Mouse (Mus musculus) limb, embryonic 11.5 days (tissue): Measurements from ENCODE around the gene Ckap2l. TPM values are rescaled to one million over a fixed set of nuclear protein-coding genes. Genes with fewer than 3 reads are reported as not detected.

Source experiments
- ATAC-seq: fragments of 200-750 bp; cut with Nextera tagmentation; 2 replicates; pipeline ENCODE4 v1.8.0; 2017; ENCODE audit warnings: low read depth; ENCODE audit not compliant: insufficient number of reproducible peaks, low FRiP score, low TSS enrichment
- DNase-seq: peaks from one replicate; pipeline ENCODE4 v3.0.0-alpha.2; 2015; ENCODE audit warnings: low spot score
- H3K27ac ChIP-seq: fragments of 300-500 bp; sonication (generic); replicated peaks from 2 replicates; pipeline ENCODE4 v1.5.1; 2014; ENCODE audit warnings: low read depth, mild to moderate bottlenecking, low read length
- H3K27me3 ChIP-seq: fragments of 300-500 bp; sonication (generic); 2 replicates; pipeline ENCODE4 v1.6.1; 2014; ENCODE audit warnings: mild to moderate bottlenecking, low read length, mixed read lengths; ENCODE audit not compliant: control insufficient read depth, insufficient read depth
- H3K36me3 ChIP-seq: fragments of 300-500 bp; sonication (generic); 2 replicates; pipeline ENCODE4 v1.6.1; 2014; ENCODE audit warnings: mild to moderate bottlenecking, low read length, moderate library complexity, mixed read lengths; ENCODE audit not compliant: control insufficient read depth, insufficient read depth
- H3K4me1 ChIP-seq: fragments of 300-500 bp; sonication (generic); 2 replicates; pipeline ENCODE4 v1.6.1; 2014; ENCODE audit warnings: low read length, mixed read lengths; ENCODE audit not compliant: control insufficient read depth, insufficient read depth
- H3K4me2 ChIP-seq: fragments of 300-500 bp; sonication (generic); 2 replicates; pipeline ENCODE4 v1.6.1; 2014; ENCODE audit warnings: low read depth, mild to moderate bottlenecking, moderate library complexity; ENCODE audit not compliant: severe bottlenecking
- H3K4me3 ChIP-seq: fragments of 300-500 bp; sonication (generic); 2 replicates; pipeline ENCODE4 v1.5.1; 2014; ENCODE audit warnings: low read depth, low read length
- H3K9ac ChIP-seq: fragments of 300-500 bp; sonication (generic); 2 replicates; pipeline ENCODE4 v1.6.1; 2014; ENCODE audit warnings: mild to moderate bottlenecking, low read length
- H3K9me3 ChIP-seq: fragments of 300-500 bp; sonication (generic); 2 replicates; pipeline ENCODE4 v1.6.1; 2016; ENCODE audit warnings: low read length; ENCODE audit not compliant: control insufficient read depth
- WGBS: fragments of 180-500 bp; shearing (Covaris S2); extraction: QIAGEN DNeasy Blood & Tissue Kit; methylation state at CpG from one replicate; pipeline ENCODE4 v1.1.7; 2014; 5-methylcytosine and 5-hydroxymethylcytosine counted together
- polyA plus RNA-seq: library from polyadenylated mRNA; unstranded; fragments of >200 nt; fragmentation: Nextera tagmentation; extraction: Ambion mirVana; gene quantifications from 2 replicates; pipeline ENCODE4 v1.2.1, GENCODE M21; 2014

The Ckap2l gene
- 86.4 and 90.9 TPM in 2 replicates for polyA plus RNA-seq

GRCm38 (mm10) chr2:129296671-129297588 is at the start of gene Ckap2l:
Gene Ckap2l, minus strand, starts transcription at chr2:129297212.
- Histone ChIP-seq H3K27ac (peak within 1 kb of the TSS; percentile 52; the same call in 1 of the 2 replicates), H3K4me1 (peaks cover 10% of the 10 kb centered on the region; the same call in 1 of the 2 replicates), H3K27me3 (no peaks in the 10 kb centered on the region), H3K9ac (peak within 1 kb of the TSS; percentile 78), H3K4me2 (peak within 1 kb of the TSS; percentile 85), H3K9me3 (no peaks in the 10 kb centered on the region), H3K36me3 (peaks cover 3% of the 10 kb centered on the region), H3K4me3 (peak within 1 kb of the TSS; percentile 91)
- under 1% methylated on average over 50 of the region's 50 CpGs for WGBS
- ATAC-seq (peak; percentile 100), DNase-seq (peak; percentile 97)

- no peak overlapping the region for H3K9ac ChIP-seq
- no peak for ATAC-seq
- no peaks in the 10 kb centered on the region for H3K27me3 ChIP-seq
- no peak overlapping the region for H3K27ac ChIP-seq
- no peak overlapping the region for H3K4me2 ChIP-seq
- 79% methylated on average over 6 of the region's 6 CpGs for WGBS
- no peak for DNase-seq
- no peaks in the 10 kb centered on the region for H3K4me1 ChIP-seq
- no peak overlapping the region for H3K4me3 ChIP-seq
- no peaks in the 10 kb centered on the region for H3K36me3 ChIP-seq
- no peaks in the 10 kb centered on the region for H3K9me3 ChIP-seq
Observed at GRCm38 (mm10) chr2:129338138-129338621, 41.2 kb upstream of the Ckap2l start.

- H3K36me3 ChIP-seq: no peaks in the 10 kb centered on the region
- WGBS: 74% methylated on average over 4 of the region's 4 CpGs
- H3K27me3 ChIP-seq: no peaks in the 10 kb centered on the region
- H3K4me1 ChIP-seq: no peaks in the 10 kb centered on the region; the same call in 1 of the 2 replicates
- no peak overlapping the region for H3K4me2 ChIP-seq
- ATAC-seq (no peak), DNase-seq (no peak)
- no peak overlapping the region for H3K9ac ChIP-seq
- H3K27ac ChIP-seq: no peak overlapping the region
- H3K4me3 ChIP-seq: no peak overlapping the region
- no peaks in the 10 kb centered on the region for H3K9me3 ChIP-seq
Observed at GRCm38 (mm10) chr2:129333471-129333870, 36.5 kb upstream of the Ckap2l start.

DNA sequence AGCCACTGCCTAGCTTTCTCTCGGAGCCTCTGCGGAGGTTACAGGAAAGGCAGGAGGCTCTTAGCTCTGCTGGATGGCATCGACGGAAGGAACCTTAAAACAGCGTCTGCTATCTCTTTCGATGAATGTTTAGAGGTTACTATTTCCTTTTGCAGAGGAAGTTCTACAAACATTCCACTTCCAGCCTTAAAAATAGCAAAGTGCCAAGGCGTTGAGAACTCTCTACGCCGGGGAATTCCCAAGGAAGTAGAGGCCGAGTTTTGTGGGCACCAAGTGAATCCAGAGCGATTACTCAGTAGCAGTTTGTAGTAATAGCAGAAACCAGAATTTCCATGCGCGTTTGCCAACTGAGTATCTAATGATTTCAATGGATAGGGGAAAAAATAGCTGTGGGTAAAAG is 33.5 kb upstream of the Ckap2l start:
- H3K4me2 ChIP-seq: no peak overlapping the region
- H3K4me3 ChIP-seq: no peak overlapping the region
- 91% methylated on average over 13 of the region's 13 CpGs for WGBS
- H3K9me3 ChIP-seq: no peaks in the 10 kb centered on the region
- no peak for DNase-seq
- H3K27ac ChIP-seq: no peak overlapping the region
- no peak overlapping the region for H3K9ac ChIP-seq
- no peaks in the 10 kb centered on the region for H3K27me3 ChIP-seq
- no peak for ATAC-seq
- no peaks in the 10 kb centered on the region for H3K36me3 ChIP-seq
- no peaks in the 10 kb centered on the region; the same call in 1 of the 2 replicates for H3K4me1 ChIP-seq

DNA sequence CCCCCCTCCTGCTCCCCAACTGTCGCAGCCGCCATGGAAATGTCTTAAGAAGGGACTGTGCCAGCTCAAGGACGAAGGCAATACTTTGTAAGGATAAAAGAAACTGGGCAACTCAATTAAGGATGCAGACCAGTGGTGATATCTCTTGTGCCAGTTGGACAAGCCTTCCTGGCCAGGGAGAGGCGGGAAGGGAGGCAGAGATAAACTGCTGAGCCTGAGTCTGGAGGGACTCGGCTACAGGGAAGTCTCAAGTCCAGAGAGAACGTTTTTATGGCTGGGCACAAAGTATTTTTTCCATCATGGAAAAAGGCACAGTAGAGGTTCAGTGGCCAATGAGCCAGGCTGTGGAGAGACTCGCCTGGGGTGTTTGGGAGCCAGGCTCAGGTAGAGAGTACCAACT is 33.0 kb upstream of the Ckap2l start:
- 63% methylated on average over 7 of the region's 7 CpGs for WGBS
- Histone ChIP-seq H3K9me3 (no peaks in the 10 kb centered on the region), H3K36me3 (no peaks in the 10 kb centered on the region), H3K27ac (no peak overlapping the region), H3K4me1 (no peaks in the 10 kb centered on the region; the same call in 1 of the 2 replicates), H3K4me2 (no peak overlapping the region), H3K9ac (no peak overlapping the region), H3K4me3 (no peak overlapping the region), H3K27me3 (no peaks in the 10 kb centered on the region)
- DNase-seq (no peak), ATAC-seq (no peak)

DNA sequence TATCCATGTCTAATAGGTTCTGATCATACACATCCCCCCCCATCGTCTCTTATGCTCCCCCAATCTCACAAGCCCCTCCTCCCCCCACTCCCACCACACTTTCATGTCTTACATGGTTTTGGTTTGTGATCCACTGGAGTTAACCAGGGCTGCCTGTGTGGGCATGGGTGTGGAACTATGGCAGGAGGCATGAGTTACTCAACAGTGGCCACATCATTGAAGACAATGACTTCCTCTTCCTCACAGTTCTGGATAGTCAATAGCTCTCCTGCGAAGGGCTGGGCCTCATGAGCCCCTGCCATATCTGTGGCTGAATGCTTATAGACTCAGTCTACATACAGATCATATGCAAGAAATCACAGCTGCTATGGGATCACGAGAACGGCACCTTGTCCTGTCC is 31.2 kb upstream of the Ckap2l start:
- WGBS: 93% methylated on average over 4 of the region's 4 CpGs
- ATAC-seq (no peak), DNase-seq (no peak)
- H3K9me3 ChIP-seq: no peaks in the 10 kb centered on the region
- H3K27ac ChIP-seq: no peak overlapping the region
- no peaks in the 10 kb centered on the region; the same call in 1 of the 2 replicates for H3K4me1 ChIP-seq
- no peak overlapping the region for H3K9ac ChIP-seq
- H3K27me3 ChIP-seq: no peaks in the 10 kb centered on the region
- H3K4me3 ChIP-seq: no peak overlapping the region
- H3K4me2 ChIP-seq: no peak overlapping the region
- H3K36me3 ChIP-seq: no peaks in the 10 kb centered on the region

- Histone ChIP-seq H3K4me3 (no peak overlapping the region), H3K27ac (no peak overlapping the region), H3K27me3 (no peaks in the 10 kb centered on the region), H3K4me2 (no peak overlapping the region), H3K9me3 (no peaks in the 10 kb centered on the region), H3K36me3 (no peaks in the 10 kb centered on the region), H3K4me1 (no peaks in the 10 kb centered on the region), H3K9ac (no peak overlapping the region)
- DNase-seq (no peak), ATAC-seq (no peak)
- 87% methylated on average over 3 of the region's 3 CpGs for WGBS
Observed at GRCm38 (mm10) chr2:129324216-129324615, 27.2 kb upstream of the Ckap2l start.

DNA sequence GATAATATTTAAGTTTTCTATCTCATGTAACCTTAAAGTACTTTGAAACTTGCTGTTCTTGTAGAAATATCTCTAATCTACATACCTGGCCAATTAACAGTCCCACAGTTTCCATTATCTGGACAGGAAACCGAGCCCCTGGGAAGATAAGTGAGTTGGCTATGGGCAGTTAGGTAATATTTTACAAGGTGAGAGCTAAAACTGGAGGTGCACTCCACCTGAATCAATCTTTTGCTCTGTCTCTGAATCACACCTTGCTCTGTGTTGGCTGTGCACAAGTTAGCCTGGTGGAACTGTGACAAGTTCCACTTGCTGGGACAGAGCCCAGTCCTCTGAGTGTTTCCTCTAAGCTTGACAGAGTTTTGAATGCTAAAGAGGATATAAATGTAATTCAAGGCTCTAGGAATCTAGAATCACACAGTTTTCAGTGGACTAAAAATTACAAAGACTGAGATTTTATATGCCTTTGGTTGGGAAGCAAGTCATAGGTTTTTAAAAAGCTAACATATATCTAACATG is 25.2 kb upstream of the Ckap2l start:
- 71% methylated on average over 1 of the region's 1 CpGs for WGBS

More for the DNA sequence above, 25.2 kb upstream of the Ckap2l start:
- Histone ChIP-seq H3K9ac (no peak overlapping the region), H3K4me3 (no peak overlapping the region), H3K27me3 (no peaks in the 10 kb centered on the region), H3K4me2 (no peak overlapping the region), H3K4me1 (no peaks in the 10 kb centered on the region), H3K27ac (no peak overlapping the region), H3K9me3 (no peaks in the 10 kb centered on the region), H3K36me3 (no peaks in the 10 kb centered on the region)
- ATAC-seq (no peak), DNase-seq (no peak)
